1 mouse cellular context compared by ENCODE assay signal in the genomic region with DNA sequence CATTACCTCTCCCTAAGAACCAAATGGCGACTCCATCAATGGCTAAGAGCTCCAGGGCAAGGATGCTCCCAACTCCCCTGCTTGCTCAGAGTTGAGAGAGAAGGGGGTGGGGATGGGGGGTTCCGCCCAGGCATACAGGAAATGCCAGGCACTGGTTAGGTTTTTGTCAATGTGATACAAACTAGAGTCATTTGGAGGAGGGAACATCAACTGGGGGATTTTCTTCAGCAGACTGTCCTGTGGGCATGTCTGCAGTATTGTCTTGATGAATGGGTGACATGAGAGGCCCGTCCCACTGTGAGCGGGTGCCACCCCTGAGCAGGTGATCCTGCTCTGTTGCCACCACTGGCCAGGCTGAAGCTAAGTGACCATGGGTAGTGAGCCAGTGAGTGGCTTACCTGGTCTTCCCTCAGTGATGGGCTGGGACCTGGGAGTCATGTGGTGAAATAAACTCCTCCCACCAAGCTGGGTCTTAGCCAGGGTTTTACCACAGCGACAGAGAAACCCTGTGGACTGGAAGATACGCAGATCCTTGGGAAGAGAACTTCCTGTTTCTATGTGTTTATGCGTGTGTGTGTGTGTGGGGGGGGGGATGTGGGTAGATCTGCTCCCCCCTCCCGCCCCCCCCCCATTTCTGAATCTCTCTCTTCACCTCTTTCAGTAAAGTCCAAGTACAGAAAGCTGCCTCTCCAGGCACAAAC.
TF ChIP-seq lines count a peak whose summit lies in the region.

No protein-coding gene starts in this region.

TF ChIP-seq in CH12.LX, 34 proteins besides CTCF, POLR2A, EP300 and RAD21 (continued from another document):
- TF ChIP-seq JUN (IDR thresholded peaks at IDR 0.05; ENCODE audit: insufficient read depth, low read depth, low read length) (no peak), PAX5 (IDR thresholded peaks at IDR 0.05; ENCODE audit: low read length) (no peak), TBP (conservative IDR thresholded peaks at IDR 0.05; ENCODE audit: low read depth, low read length) (0 out of 2 replicates have a peak, but pooled peaks have one; percentile 57), GABPA (IDR thresholded peaks at IDR 0.05; ENCODE audit: insufficient replicate concordance, low read depth, low read length) (no peak), CHD1 (IDR thresholded peaks at IDR 0.05; ENCODE audit: low read depth, low read length) (peak; percentile 72; the same call in 1 of the 2 replicates), CHD2 (IDR thresholded peaks at IDR 0.05; ENCODE audit: low read length) (0 out of 2 replicates have a peak, but pooled peaks have one; percentile 11), ZC3H11A (IDR thresholded peaks at IDR 0.05; ENCODE audit: low read depth, low read length) (no peak), MAX (IDR thresholded peaks at IDR 0.05; ENCODE audit: low read length) (peak; percentile 75), ZMIZ1 (IDR thresholded peaks at IDR 0.05; ENCODE audit: low read depth, low read length) (no peak), NELFE (IDR thresholded peaks at IDR 0.05; ENCODE audit: low read depth, low read length) (peak; percentile 75), SMC3 (IDR thresholded peaks at IDR 0.05; ENCODE audit: low read depth, low read length) (no peak; the same call in 1 of the 2 replicates), NRF1 (IDR thresholded peaks at IDR 0.05; ENCODE audit: low read depth, low read length) (peak; percentile 47), MXI1 (IDR thresholded peaks at IDR 0.05; ENCODE audit: low read depth, low read length) (0 out of 2 replicates have a peak, but pooled peaks have one; percentile 25), E2F4 (IDR thresholded peaks at IDR 0.05; ENCODE audit: insufficient replicate concordance, low read depth, low read length) (no peak), ZKSCAN1 (IDR thresholded peaks at IDR 0.05; ENCODE audit: borderline replicate concordance, low read depth, low read length) (no peak), JUND (conservative IDR thresholded peaks at IDR 0.05; ENCODE audit: low read depth, low read length) (peak; percentile 10; the same call in 1 of the 2 replicates)
TF ChIP-seq in CH12.LX: peak in this region for 19.
